Mouse (Mus musculus) MEL (cell line): Measurements from ENCODE around the gene Tfrc. TPM values are rescaled to one million over a fixed set of nuclear protein-coding genes. Genes with fewer than 3 reads are reported as not detected.

Experiments used
- DNase-seq: peaks from one replicate; pipeline ENCODE4 v3.0.0; 2011; ENCODE audit warnings: low read depth, low spot score
- H3K27ac ChIP-seq: 2 replicates; pipeline ENCODE4 v1.5.1; 2012; ENCODE audit warnings: low read depth, mild to moderate bottlenecking, control low read depth, low read length, moderate library complexity; ENCODE audit not compliant: control insufficient read depth
- H3K27me3 ChIP-seq, 2 experiments: fragments of 150-350 bp in 1 of 2; sonication (generic) in 1 of 2; 2 replicates each; pipeline ENCODE4 v1.6.1; 2012; ENCODE audit warnings: low read length in 2 of 2, mild to moderate bottlenecking in 2 of 2, improper control_type of control experiment in 1 of 2, moderate library complexity in 1 of 2; ENCODE audit not compliant: insufficient read depth in 2 of 2, control insufficient read depth in 1 of 2
- H3K36me3 ChIP-seq, 2 experiments: 2 replicates each; pipeline ENCODE4 v1.6.1; 2012 to 2014; ENCODE audit warnings: low read length in 2 of 2, improper control_type of control experiment in 1 of 2, inconsistent platforms in 1 of 2, mild to moderate bottlenecking in 1 of 2; ENCODE audit not compliant: insufficient read depth in 2 of 2, control insufficient read depth in 1 of 2
- H3K4me1 ChIP-seq, 2 experiments: fragments of 150-350 bp in 1 of 2; sonication (generic) in 1 of 2; 2 replicates each; pipeline ENCODE4 v1.6.1; 2012; ENCODE audit warnings: low read length in 2 of 2, improper control_type of control experiment in 1 of 2, mild to moderate bottlenecking in 1 of 2; ENCODE audit not compliant: insufficient read depth in 2 of 2, control insufficient read depth in 1 of 2
- H3K4me3 ChIP-seq, 2 experiments: fragments of 150-350 bp in 1 of 2; sonication (generic) in 1 of 2; 2 replicates each; pipeline ENCODE4 v1.5.1; 2012; ENCODE audit warnings: low read depth in 2 of 2, low read length in 2 of 2, mild to moderate bottlenecking in 2 of 2, moderate library complexity in 2 of 2, control low read depth in 1 of 2, improper control_type of control experiment in 1 of 2; ENCODE audit not compliant: control insufficient read depth in 1 of 2, insufficient read depth in 1 of 2
- H3K79me2 ChIP-seq: 2 replicates; pipeline ENCODE4 v1.6.1; 2012; ENCODE audit warnings: mild to moderate bottlenecking, low read length, moderate library complexity; ENCODE audit not compliant: control insufficient read depth, poor library complexity, insufficient read depth
- H3K9ac ChIP-seq: 2 replicates; pipeline ENCODE4 v1.6.1; 2012; ENCODE audit warnings: low read depth, mild to moderate bottlenecking, control low read depth, low read length, moderate library complexity; ENCODE audit not compliant: control insufficient read depth, poor library complexity, severe bottlenecking
- H3K9me3 ChIP-seq: fragments of 150-350 bp; sonication (generic); replicated peaks from 2 replicates; pipeline ENCODE4 v1.6.1; 2012; ENCODE audit warnings: mild to moderate bottlenecking, low read length, improper control_type of control experiment, moderate library complexity; ENCODE audit not compliant: insufficient read depth
- BHLHE40 ChIP-seq: IDR thresholded peaks from 2 replicates; pipeline ENCODE4 v1.6.1; 2012; ENCODE audit warnings: low read depth, mild to moderate bottlenecking, inconsistent platforms, low read length, improper control_type of control experiment, borderline replicate concordance
- CHD1 ChIP-seq: IDR thresholded peaks from 2 replicates; pipeline ENCODE4 v1.6.1; 2012; ENCODE audit warnings: low read depth, mild to moderate bottlenecking, inconsistent platforms, low read length, improper control_type of control experiment
- ELF1 ChIP-seq: IDR thresholded peaks from 2 replicates; pipeline ENCODE4 v1.6.1; 2014; ENCODE audit warnings: low read depth, mild to moderate bottlenecking, inconsistent platforms, low read length, improper control_type of control experiment, moderate library complexity
- EP300 ChIP-seq, 2 experiments: IDR thresholded peaks; 2 replicates each; pipeline ENCODE4 v1.6.1; 2011; ENCODE audit warnings: improper control_type of control experiment in 2 of 2, low read length in 2 of 2, low read depth in 1 of 2, mild to moderate bottlenecking in 1 of 2
- ETS1 ChIP-seq: IDR thresholded peaks from 2 replicates; pipeline ENCODE4 v1.6.1; 2012; ENCODE audit warnings: low read depth, mild to moderate bottlenecking, inconsistent platforms, low read length, improper control_type of control experiment, moderate library complexity
- GABPA ChIP-seq: IDR thresholded peaks from 2 replicates; pipeline ENCODE4 v1.6.1; 2012; ENCODE audit warnings: low read depth, mild to moderate bottlenecking, inconsistent platforms, low read length, improper control_type of control experiment, moderate library complexity
- GATA1 ChIP-seq: IDR thresholded peaks from 2 replicates; pipeline ENCODE4 v1.6.1; 2011; ENCODE audit warnings: low read depth, low read length, improper control_type of control experiment
- HCFC1 ChIP-seq: IDR thresholded peaks from 2 replicates; pipeline ENCODE4 v1.6.1; 2012; ENCODE audit warnings: low read depth, mild to moderate bottlenecking, inconsistent platforms, low read length, improper control_type of control experiment, moderate library complexity
- MAZ ChIP-seq: IDR thresholded peaks from 2 replicates; pipeline ENCODE4 v1.6.1; 2012; ENCODE audit warnings: low read depth, mild to moderate bottlenecking, inconsistent platforms, low read length, improper control_type of control experiment
- MXI1 ChIP-seq: IDR thresholded peaks from 2 replicates; pipeline ENCODE4 v1.6.1; 2011; ENCODE audit warnings: mild to moderate bottlenecking, low read depth, low read length, improper control_type of control experiment
- NELFE ChIP-seq: IDR thresholded peaks from 2 replicates; pipeline ENCODE4 v1.6.1; 2011; ENCODE audit warnings: low read depth, low read length, improper control_type of control experiment
- NRF1 ChIP-seq: IDR thresholded peaks from 2 replicates; pipeline ENCODE4 v1.6.1; 2014; ENCODE audit warnings: low read depth, mild to moderate bottlenecking, inconsistent platforms, low read length, improper control_type of control experiment, moderate library complexity; ENCODE audit not compliant: poor library complexity, insufficient read depth, severe bottlenecking
- POLR2AphosphoS2 ChIP-seq: IDR thresholded peaks from 2 replicates; pipeline ENCODE4 v1.6.1; 2011; ENCODE audit warnings: low read length, improper control_type of control experiment
- POLR2AphosphoS5 ChIP-seq: IDR thresholded peaks from 2 replicates; pipeline ENCODE4 v1.6.1; 2012; ENCODE audit warnings: low read depth, borderline replicate concordance, mild to moderate bottlenecking, inconsistent platforms, low read length, moderate library complexity, mixed read lengths
- SMC3 ChIP-seq: IDR thresholded peaks from 2 replicates; pipeline ENCODE4 v1.6.1; 2011; ENCODE audit warnings: low read depth, low read length, improper control_type of control experiment
- TAL1 ChIP-seq: IDR thresholded peaks from 2 replicates; pipeline ENCODE4 v1.6.1; 2012; ENCODE audit warnings: mild to moderate bottlenecking, inconsistent platforms, low read length, moderate library complexity, mixed read lengths
- TCF12 ChIP-seq: IDR thresholded peaks from 2 replicates; pipeline ENCODE4 v1.6.1; 2014; ENCODE audit warnings: low read depth, mild to moderate bottlenecking, inconsistent platforms, low read length, improper control_type of control experiment, moderate library complexity
- USF2 ChIP-seq, 2 experiments: IDR thresholded peaks; 2 replicates each; pipeline ENCODE4 v1.6.1; 2011 to 2012; ENCODE audit warnings: improper control_type of control experiment in 2 of 2, low read length in 2 of 2, borderline replicate concordance in 1 of 2, inconsistent platforms in 1 of 2, low read depth in 1 of 2, mild to moderate bottlenecking in 1 of 2; ENCODE audit not compliant: insufficient read depth in 1 of 2
- ZC3H11A ChIP-seq: IDR thresholded peaks from 2 replicates; pipeline ENCODE4 v1.6.1; 2012; ENCODE audit warnings: low read depth, mild to moderate bottlenecking, inconsistent platforms, low read length, improper control_type of control experiment
- ZKSCAN1 ChIP-seq: IDR thresholded peaks from 2 replicates; pipeline ENCODE4 v1.6.1; 2012; ENCODE audit warnings: low read depth, mild to moderate bottlenecking, inconsistent platforms, low read length, improper control_type of control experiment, moderate library complexity
- ZMIZ1 ChIP-seq: IDR thresholded peaks from 2 replicates; pipeline ENCODE4 v1.6.1; 2012; ENCODE audit warnings: low read depth, mild to moderate bottlenecking, inconsistent platforms, low read length, improper control_type of control experiment, moderate library complexity
- polyA plus RNA-seq, 2 experiments: library from polyadenylated mRNA; stranded (reverse) in 1 of 2; unstranded in 1 of 2; fragments of >175 nt in 1 of 2; fragments of >200 nt in 1 of 2; gene quantifications; 2 replicates each; pipeline versions ENCODE4 v1.2.1 to v1.2.4; 2012; ENCODE audit warnings: low replicate concordance in 2 of 2, low read depth in 1 of 2; ENCODE audit not compliant: insufficient read length in 2 of 2, insufficient read depth in 1 of 2, missing spikeins in 1 of 2
- total RNA-seq: library from RNA; depleted of rRNA; stranded (reverse); fragments of 300-350 nt; gene quantifications from 2 replicates; pipeline ENCODE4 v1.2.3, GENCODE M21; 2012

The Tfrc gene
- total and polyA plus RNA-seq, 3 experiments, result 90.9 to 234 (median 106) TPM

- H3K79me2 ChIP-seq, result no peaks in the 10 kb centered on the region
- no peak overlapping the region for H3K4me3 ChIP-seq
- no peak overlapping the region for H3K27ac ChIP-seq
- H3K27me3 ChIP-seq, result peaks cover 2 to 7% of the 10 kb centered on the region in 2 experiments; a peak in 3 of 4 replicates
- peak; percentile 37 for DNase-seq
- peaks cover 2 to 3% of the 10 kb centered on the region in 2 experiments; a peak in 2 of 4 replicates for H3K4me1 ChIP-seq
- no peak overlapping the region for H3K9ac ChIP-seq
- TF ChIP-seq TCF12 (peak; percentile 34; the same call in 1 of the 2 replicates), GABPA (no peak), MXI1 (no peak), POLR2AphosphoS2 (no peak), SMC3 (no peak), MAZ (no peak), BHLHE40 (no peak), USF2 (IDR thresholded peaks at IDR 0.05; ENCODE audit: borderline replicate concordance in 1 of 2, insufficient read depth in 1 of 2, low read depth in 1 of 2, low read length in 2 of 2) (no peak), ZC3H11A (no peak), CHD1 (no peak), TAL1 (no peak), NRF1 (no peak), ETS1 (0 out of 2 replicates have a peak, but pooled peaks have one; percentile 11), EP300 (IDR thresholded peaks at IDR 0.05; ENCODE audit: low read depth in 1 of 2, low read length in 2 of 2) (peak; percentile 40 to 53; a peak in 3 of 4 replicates), GATA1 (peak; percentile 11; the same call in 1 of the 2 replicates), ZMIZ1 (no peak), HCFC1 (no peak), NELFE (no peak), ZKSCAN1 (no peak)
- TF ChIP-seq, all 39 proteins: peak for 4
- H3K36me3 ChIP-seq, result peaks cover 0 to 2% of the 10 kb centered on the region in 2 experiments; a peak in 2 of 4 replicates
- no peaks in the 10 kb centered on the region for H3K9me3 ChIP-seq
Measured at GRCm38 (mm10) chr16:32586482-32586881, 22.2 kb upstream of the Tfrc start.

DNA sequence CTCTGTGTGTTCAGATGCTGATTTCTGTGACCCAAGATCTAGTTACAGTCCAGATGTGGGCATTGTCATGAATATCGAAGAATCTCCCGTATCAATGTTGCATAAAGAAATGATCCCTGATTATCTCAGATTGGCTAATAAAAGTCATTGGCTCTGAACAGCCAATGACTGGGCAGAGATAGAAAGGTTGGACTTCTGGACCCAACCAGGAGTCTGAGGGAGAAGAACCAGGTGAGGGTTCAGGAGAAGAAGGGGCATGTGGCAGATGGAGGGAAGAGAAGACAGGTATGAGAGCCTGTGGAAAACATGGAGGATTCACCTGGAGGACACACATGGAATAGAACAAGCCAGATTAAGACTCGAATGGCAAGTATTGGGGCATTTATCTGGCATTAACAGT lies 20.2 kb upstream of the Tfrc start:
- H3K9ac ChIP-seq, result no peak overlapping the region
- no peak overlapping the region for H3K27ac ChIP-seq
- H3K27me3 ChIP-seq, result peaks cover 5 to 9% of the 10 kb centered on the region in 2 experiments; a peak in 3 of 4 replicates
- no peaks in the 10 kb centered on the region for H3K9me3 ChIP-seq
- H3K36me3 ChIP-seq, result peaks cover 0 to 2% of the 10 kb centered on the region in 2 experiments; a peak in 2 of 4 replicates
- TF ChIP-seq POLR2AphosphoS5, result no peak
- no peak for TF ChIP-seq USF2 (IDR thresholded peaks at IDR 0.05; ENCODE audit: borderline replicate concordance in 1 of 2, insufficient read depth in 1 of 2, low read depth in 1 of 2, low read length in 2 of 2)
- TF ChIP-seq BHLHE40, result no peak
- no peak for TF ChIP-seq ELF1
- H3K79me2 ChIP-seq, result no peaks in the 10 kb centered on the region
- DNase-seq, result no peak
- H3K4me1 ChIP-seq, result peaks cover 2 to 3% of the 10 kb centered on the region in 2 experiments; a peak in 2 of 4 replicates
- no peak overlapping the region for H3K4me3 ChIP-seq
